Mouse (Mus musculus) forebrain, embryonic 16.5 days (tissue): ENCODE measurements around the gene St6galnac3. TPM values are rescaled to one million over a fixed set of nuclear protein-coding genes. Genes with fewer than 3 reads are reported as not detected.

Source experiments
- ATAC-seq: fragments of 200-750 bp; cut with Nextera tagmentation; 2 replicates; pipeline ENCODE4 v1.8.0; 2017; ENCODE audit warnings: mild to moderate bottlenecking, moderate library complexity
- H3K27ac ChIP-seq: fragments of 300-500 bp; sonication (generic); 2 replicates; pipeline ENCODE4 v1.5.1; 2014; ENCODE audit warnings: low read length, control low read depth
- H3K27me3 ChIP-seq: fragments of 300-500 bp; sonication (generic); replicated peaks from 2 replicates; pipeline ENCODE4 v1.6.1; 2014; ENCODE audit warnings: low read length; ENCODE audit not compliant: control insufficient read depth, insufficient read depth
- H3K36me3 ChIP-seq: fragments of 300-500 bp; sonication (generic); 2 replicates; pipeline ENCODE4 v1.6.1; 2014; ENCODE audit not compliant: control insufficient read depth, insufficient read depth
- H3K4me1 ChIP-seq: fragments of 300-500 bp; sonication (generic); replicated peaks from 2 replicates; pipeline ENCODE4 v1.6.1; 2014; ENCODE audit warnings: low read length; ENCODE audit not compliant: control insufficient read depth, insufficient read depth
- H3K4me2 ChIP-seq: fragments of 300-500 bp; sonication (generic); 2 replicates; pipeline ENCODE4 v1.6.1; 2014; ENCODE audit warnings: mild to moderate bottlenecking, low read length, control low read depth
- H3K4me3 ChIP-seq: fragments of 300-500 bp; sonication (generic); replicated peaks from 2 replicates; pipeline ENCODE4 v1.5.1; 2014; ENCODE audit warnings: mild to moderate bottlenecking, low read length, control low read depth
- H3K9ac ChIP-seq: fragments of 300-500 bp; sonication (generic); replicated peaks from 2 replicates; pipeline ENCODE4 v1.6.1; 2014; ENCODE audit warnings: low read depth, low read length, control low read depth
- H3K9me3 ChIP-seq: fragments of 300-500 bp; sonication (generic); 2 replicates; pipeline ENCODE4 v1.6.1; 2016; ENCODE audit warnings: low read length; ENCODE audit not compliant: control insufficient read depth
- WGBS: fragments of 180-500 bp; shearing (Covaris S2); extraction: QIAGEN DNeasy Blood & Tissue Kit; methylation state at CpG from one replicate; pipeline ENCODE4 v1.1.7; 2014; 5-methylcytosine and 5-hydroxymethylcytosine counted together
- polyA plus RNA-seq: library from polyadenylated mRNA; unstranded; fragments of >200 nt; fragmentation: Nextera tagmentation; extraction: Ambion mirVana; gene quantifications from 2 replicates; pipeline ENCODE4 v1.2.1, GENCODE M21; 2015

St6galnac3 gene
- polyA plus RNA-seq, 1 experiment from 2014 or later, result 23.5 TPM

- ATAC-seq, result no peak
- Histone ChIP-seq H3K9ac (no peak overlapping the region), H3K4me1 (peaks cover 15% of the 10 kb centered on the region), H3K27ac (no peak overlapping the region), H3K36me3 (no peaks in the 10 kb centered on the region), H3K27me3 (no peaks in the 10 kb centered on the region), H3K9me3 (no peaks in the 10 kb centered on the region), H3K4me3 (no peak overlapping the region), H3K4me2 (no peak overlapping the region)
- WGBS, result 52% methylated on average over 7 of the region's 7 CpGs
Measured at GRCm38 (mm10) chr3:153421918-153422290, 303.1 kb downstream of the St6galnac3 start.

DNA sequence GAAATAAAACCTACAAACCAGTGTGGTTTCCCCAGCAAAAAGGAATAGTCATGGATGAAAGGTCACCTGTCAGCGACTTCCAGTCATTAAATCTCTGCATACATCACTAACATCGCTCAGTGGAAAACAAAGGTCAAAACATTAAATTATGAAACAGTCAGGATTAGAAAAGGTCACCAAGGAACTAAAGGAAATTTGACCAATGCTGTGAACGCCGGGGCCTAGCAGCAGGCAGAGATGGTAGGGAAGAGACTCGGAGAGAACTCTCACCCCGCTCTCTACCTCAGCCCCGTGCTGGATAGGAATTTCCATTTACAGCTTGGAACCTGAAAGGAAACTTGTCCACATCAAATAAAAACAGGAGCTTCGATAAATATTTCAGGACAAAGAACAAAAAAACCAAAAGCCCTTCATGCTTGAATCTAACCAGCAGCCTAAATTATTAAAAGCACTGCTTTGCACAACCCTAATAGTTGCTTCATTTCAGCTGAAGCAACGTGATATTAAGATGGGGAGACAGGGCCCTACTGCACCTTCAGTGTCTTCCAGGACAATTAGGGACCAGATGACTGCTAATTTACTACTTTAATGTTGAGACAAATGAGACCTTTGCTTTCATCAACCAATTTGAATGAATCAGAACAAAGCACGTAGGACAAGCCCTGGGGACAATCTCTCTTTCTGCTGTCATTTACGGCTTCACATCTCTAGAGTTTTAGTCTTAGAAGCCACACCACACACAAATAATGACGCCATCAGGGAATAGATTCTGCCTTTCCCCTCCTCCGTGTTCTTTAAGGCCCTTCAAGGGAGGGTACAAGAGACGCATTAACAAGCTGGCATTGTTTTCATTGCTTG, 303.7 kb downstream of the St6galnac3 start:
- Histone ChIP-seq H3K9me3 (no peaks in the 10 kb centered on the region), H3K4me3 (no peak overlapping the region), H3K27ac (no peak overlapping the region), H3K9ac (no peak overlapping the region), H3K4me1 (peaks cover 15% of the 10 kb centered on the region), H3K36me3 (no peaks in the 10 kb centered on the region), H3K4me2 (no peak overlapping the region), H3K27me3 (no peaks in the 10 kb centered on the region)
- 54% methylated on average over 14 of the region's 14 CpGs for WGBS
- ATAC-seq, result no peak

- no peaks in the 10 kb centered on the region for H3K9me3 ChIP-seq
- WGBS, result 90% methylated on average over 7 of the region's 7 CpGs
- no peak overlapping the region for H3K4me3 ChIP-seq
- H3K27me3 ChIP-seq, result no peaks in the 10 kb centered on the region
- no peak overlapping the region for H3K27ac ChIP-seq
- no peak overlapping the region for H3K4me2 ChIP-seq
- H3K9ac ChIP-seq, result no peak overlapping the region
- no peak for ATAC-seq
- no peaks in the 10 kb centered on the region for H3K36me3 ChIP-seq
- peaks cover 15% of the 10 kb centered on the region for H3K4me1 ChIP-seq
Measured at GRCm38 (mm10) chr3:153419331-153419730, 305.6 kb downstream of the St6galnac3 start.

DNA sequence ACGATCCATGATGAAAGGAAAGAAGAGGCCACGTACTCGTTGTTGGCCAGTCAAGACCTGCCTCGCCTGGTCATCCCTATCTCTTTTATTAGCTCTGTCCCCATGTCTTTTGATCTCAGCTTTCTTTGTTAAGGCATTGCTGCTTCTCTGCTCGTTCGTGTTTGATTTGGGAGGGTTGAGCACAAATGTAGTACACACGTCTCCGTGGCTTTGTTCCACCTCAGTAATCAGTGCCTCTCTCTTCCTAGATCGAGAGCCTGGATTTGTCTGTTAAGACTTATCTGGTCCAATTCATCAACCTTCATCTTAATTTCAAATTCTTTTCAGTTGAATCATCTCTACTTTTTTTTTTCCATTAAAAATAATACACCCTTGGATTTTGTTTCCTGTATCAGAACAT, 308.0 kb downstream of the St6galnac3 start:
- ATAC-seq, result no peak
- Histone ChIP-seq H3K27ac (no peak overlapping the region), H3K4me3 (no peak overlapping the region), H3K9ac (no peak overlapping the region), H3K36me3 (no peaks in the 10 kb centered on the region), H3K4me2 (no peak overlapping the region), H3K9me3 (no peaks in the 10 kb centered on the region), H3K4me1 (peaks cover 14% of the 10 kb centered on the region), H3K27me3 (no peaks in the 10 kb centered on the region)
- 50% methylated on average over 9 of the region's 9 CpGs for WGBS

GRCm38 (mm10) chr3:153416383-153416782, 308.6 kb downstream of the St6galnac3 start:
- Histone ChIP-seq H3K9me3 (no peaks in the 10 kb centered on the region), H3K4me2 (no peak overlapping the region), H3K4me1 (peaks cover 8% of the 10 kb centered on the region), H3K9ac (no peak overlapping the region), H3K27me3 (no peaks in the 10 kb centered on the region), H3K36me3 (no peaks in the 10 kb centered on the region), H3K4me3 (no peak overlapping the region), H3K27ac (no peak overlapping the region)
- 70% methylated on average over 4 of the region's 4 CpGs for WGBS
- ATAC-seq, result no peak

DNA sequence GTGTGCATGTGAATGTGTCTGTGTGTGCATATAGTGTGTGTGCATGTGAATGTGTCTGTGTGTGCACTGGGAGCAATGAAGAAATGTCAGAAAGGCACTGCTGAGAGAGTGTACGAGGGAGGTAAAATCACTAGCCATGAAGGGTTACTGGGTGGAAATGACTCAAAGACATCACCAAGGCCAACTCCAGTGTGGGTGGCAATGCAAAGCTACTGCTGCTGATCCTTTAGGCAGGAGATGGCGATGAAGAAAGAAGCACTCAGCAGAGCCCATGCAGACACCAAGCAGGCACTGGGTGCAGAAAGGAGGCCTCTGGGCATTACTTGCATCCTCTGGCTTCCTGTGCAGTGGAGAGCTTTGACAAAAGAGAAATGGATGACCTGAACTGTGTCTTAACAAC, 310.8 kb downstream of the St6galnac3 start:
- Histone ChIP-seq H3K4me2 (no peak overlapping the region), H3K27ac (no peak overlapping the region), H3K36me3 (no peaks in the 10 kb centered on the region), H3K4me1 (no peaks in the 10 kb centered on the region), H3K27me3 (no peaks in the 10 kb centered on the region), H3K4me3 (no peak overlapping the region), H3K9me3 (no peaks in the 10 kb centered on the region), H3K9ac (no peak overlapping the region)
- no peak for ATAC-seq
- 94% methylated on average over 2 of the region's 2 CpGs for WGBS

DNA sequence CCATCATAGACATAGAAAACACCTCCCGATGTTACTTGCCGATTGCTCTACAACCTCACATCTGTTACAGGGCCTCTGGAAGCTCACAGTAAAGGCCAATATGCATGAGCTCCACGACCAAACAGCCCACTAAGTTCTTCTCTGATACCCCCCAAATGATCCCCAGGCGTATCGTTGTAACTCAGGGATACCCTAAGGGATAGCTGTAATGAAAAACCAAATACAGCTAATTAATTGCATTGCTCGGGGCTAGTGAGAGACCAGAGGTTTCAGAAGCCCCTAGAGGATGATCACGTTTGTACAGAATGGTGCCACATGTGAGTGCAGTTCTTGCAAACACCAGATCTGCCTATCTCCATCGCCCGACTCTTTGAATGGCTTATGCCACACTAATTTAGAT, 315.7 kb downstream of the St6galnac3 start:
- no peaks in the 10 kb centered on the region for H3K9me3 ChIP-seq
- no peaks in the 10 kb centered on the region for H3K36me3 ChIP-seq
- no peaks in the 10 kb centered on the region for H3K27me3 ChIP-seq
- WGBS, result 81% methylated on average over 9 of the region's 9 CpGs
- no peak overlapping the region for H3K4me2 ChIP-seq
- ATAC-seq, result no peak
- H3K9ac ChIP-seq, result no peak overlapping the region
- no peak overlapping the region for H3K27ac ChIP-seq
- no peaks in the 10 kb centered on the region; the same call in 1 of the 2 replicates for H3K4me1 ChIP-seq
- H3K4me3 ChIP-seq, result no peak overlapping the region

GRCm38 (mm10) chr3:153408361-153408760, 316.6 kb downstream of the St6galnac3 start:
- no peak overlapping the region for H3K9ac ChIP-seq
- no peaks in the 10 kb centered on the region for H3K9me3 ChIP-seq
- H3K27me3 ChIP-seq, result no peaks in the 10 kb centered on the region
- ATAC-seq, result no peak
- WGBS, result 87% methylated on average over 6 of the region's 6 CpGs
- H3K4me1 ChIP-seq, result no peaks in the 10 kb centered on the region; the same call in 1 of the 2 replicates
- H3K27ac ChIP-seq, result no peak overlapping the region
- H3K36me3 ChIP-seq, result no peaks in the 10 kb centered on the region
- no peak overlapping the region for H3K4me2 ChIP-seq
- no peak overlapping the region for H3K4me3 ChIP-seq

DNA sequence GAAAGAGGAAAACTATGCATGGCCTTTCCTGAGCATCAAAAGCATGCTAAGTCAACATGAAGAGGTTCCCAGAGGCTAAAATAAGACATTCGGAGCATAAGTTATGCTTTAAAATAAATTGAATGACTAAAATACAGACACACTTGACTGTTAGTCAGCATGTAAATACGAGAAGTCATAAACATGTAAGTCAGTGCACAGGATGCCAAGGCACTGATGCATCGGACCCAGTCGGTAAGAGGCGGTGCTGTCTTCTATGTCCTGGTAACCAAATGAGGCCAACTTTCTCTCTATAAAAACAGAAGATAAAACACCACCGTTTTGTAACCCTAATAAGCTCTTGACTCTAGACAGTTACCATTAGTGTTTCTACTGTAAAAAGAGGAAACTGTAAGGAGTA, 317.3 kb downstream of the St6galnac3 start:
- no peak overlapping the region for H3K4me2 ChIP-seq
- no peaks in the 10 kb centered on the region for H3K36me3 ChIP-seq
- no peak for ATAC-seq
- no peak overlapping the region for H3K4me3 ChIP-seq
- H3K9ac ChIP-seq, result no peak overlapping the region
- no peaks in the 10 kb centered on the region for H3K9me3 ChIP-seq
- 88% methylated on average over 6 of the region's 6 CpGs for WGBS
- H3K4me1 ChIP-seq, result no peaks in the 10 kb centered on the region; the same call in 1 of the 2 replicates
- H3K27ac ChIP-seq, result no peak overlapping the region
- no peaks in the 10 kb centered on the region for H3K27me3 ChIP-seq
